Mouse (Mus musculus) kidney, postnatal 0 days (tissue): ENCODE measurements around the gene Nrm. TPM values are rescaled to one million over a fixed set of nuclear protein-coding genes. Genes with fewer than 3 reads are reported as not detected.
"Not testable (repeated sequence)": the region's sequence is repeated elsewhere in the genome, so short reads cannot be mapped to it uniquely, and the experiment has no call there.

Experiments
- ATAC-seq: fragments of 200-750 bp; cut with Nextera tagmentation; replicated peaks from 2 replicates; pipeline ENCODE4 v1.8.0; 2017; ENCODE audit warnings: low read depth, moderate number of reproducible peaks, moderate TSS enrichment, moderate library complexity; ENCODE audit not compliant: low FRiP score
- DNase-seq: peaks from one replicate; pipeline ENCODE4 v3.0.0-alpha.2; 2016; ENCODE audit warnings: low spot score
- H3K27ac ChIP-seq: fragments of 300-500 bp; sonication (generic); 2 replicates; pipeline ENCODE4 v1.5.1; 2014; ENCODE audit warnings: mild to moderate bottlenecking
- H3K27me3 ChIP-seq: fragments of 300-500 bp; sonication (generic); 2 replicates; pipeline ENCODE4 v1.6.1; 2014; ENCODE audit warnings: low read length, mixed read lengths; ENCODE audit not compliant: insufficient read depth
- H3K36me3 ChIP-seq: fragments of 300-500 bp; sonication (generic); 2 replicates; pipeline ENCODE4 v1.6.1; 2014; ENCODE audit warnings: low read length, mixed read lengths; ENCODE audit not compliant: insufficient read depth
- H3K4me1 ChIP-seq: fragments of 300-500 bp; sonication (generic); replicated peaks from 2 replicates; pipeline ENCODE4 v1.6.1; 2014; ENCODE audit warnings: antibody characterized with exemption, low read length, mixed read lengths; ENCODE audit not compliant: insufficient read depth
- H3K4me2 ChIP-seq: fragments of 300-500 bp; sonication (generic); 2 replicates; pipeline ENCODE4 v1.6.1; 2014; ENCODE audit warnings: mild to moderate bottlenecking, low read length, moderate library complexity, mixed read lengths
- H3K4me3 ChIP-seq: fragments of 300-500 bp; sonication (generic); replicated peaks from 2 replicates; pipeline ENCODE4 v1.5.1; 2014; ENCODE audit warnings: low read depth, low read length
- H3K9ac ChIP-seq: fragments of 300-500 bp; sonication (generic); 2 replicates; pipeline ENCODE4 v1.6.1; 2014; ENCODE audit warnings: low read depth, low read length
- H3K9me3 ChIP-seq: fragments of 300-500 bp; sonication (generic); replicated peaks from 2 replicates; pipeline ENCODE4 v1.6.1; 2016; ENCODE audit warnings: low read length, inconsistent platforms, mixed read lengths
- CTCF ChIP-seq: IDR thresholded peaks from 2 replicates; pipeline ENCODE4 v1.5.1; 2016; ENCODE audit warnings: antibody characterized with exemption, low read depth, mild to moderate bottlenecking, moderate library complexity
- WGBS: fragments of 180-500 bp; shearing (Covaris S2); extraction: QIAGEN DNeasy Blood & Tissue Kit; methylation state at CpG from one replicate; pipeline ENCODE4 v1.1.7; 2014; 5-methylcytosine and 5-hydroxymethylcytosine counted together
- polyA plus RNA-seq: library from polyadenylated mRNA; unstranded; fragments of >200 nt; fragmentation: Nextera tagmentation; extraction: Ambion mirVana; gene quantifications from 2 replicates; pipeline ENCODE4 v1.2.1, GENCODE M21; 2015

The Nrm gene
- polyA plus RNA-seq, 1 experiment from 2014 or later, result 36.9 TPM

- DNase-seq (peak; percentile 93), ATAC-seq (peak; percentile 2; the same call in 1 of the 2 replicates)
- peak overlapping the region; percentile 76 for H3K4me3 ChIP-seq
- peak overlapping the region; percentile 83 for H3K4me2 ChIP-seq
- peak overlapping the region; percentile 88 for H3K27ac ChIP-seq
- H3K4me1 ChIP-seq, result peaks cover 13% of the 10 kb centered on the region
- no peaks in the 10 kb centered on the region for H3K27me3 ChIP-seq
- H3K9me3 ChIP-seq, result no peaks in the 10 kb centered on the region
- TF ChIP-seq CTCF, result no peak
- H3K36me3 ChIP-seq, result peaks cover 31% of the 10 kb centered on the region
- peak overlapping the region; percentile 78 for H3K9ac ChIP-seq
- WGBS, result under 1% methylated on average over 21 of the region's 25 CpGs
These were observed 24.1 kb upstream of the Nrm start for GRCm38 (mm10) chr17:35836991-35837422.

- 0% methylated on average over 18 of the region's 18 CpGs for WGBS
These were observed 23.6 kb upstream of the Nrm start for GRCm38 (mm10) chr17:35837487-35837886.

GRCm38 (mm10) chr17:35838122-35838544, 23.0 kb upstream of the Nrm start, which contains the start of gene Tubb5:
Gene Tubb5 (minus strand): TSS chr17:35838306.
- TF ChIP-seq CTCF, result no peak
- Histone ChIP-seq H3K27me3 (no peaks in the 10 kb centered on the region), H3K27ac (peak within 1 kb of the TSS; percentile 88), H3K9me3 (no peaks in the 10 kb centered on the region), H3K36me3 (peaks cover 27% of the 10 kb centered on the region), H3K4me3 (peak within 1 kb of the TSS; percentile 76), H3K4me2 (peak within 1 kb of the TSS; percentile 83), H3K4me1 (peaks cover 13% of the 10 kb centered on the region), H3K9ac (peak within 1 kb of the TSS; percentile 78)
- under 1% methylated on average over 29 of the region's 29 CpGs for WGBS
- DNase-seq (peak; percentile 99), ATAC-seq (peak; percentile 72)

More at GRCm38 (mm10) chr17:35837487-35837886, 23.6 kb upstream of the Nrm start:
- Histone ChIP-seq H3K9me3 (no peaks in the 10 kb centered on the region), H3K27ac (peak overlapping the region; percentile 88), H3K9ac (peak overlapping the region; percentile 78), H3K27me3 (no peaks in the 10 kb centered on the region), H3K4me3 (peak overlapping the region; percentile 76), H3K36me3 (peaks cover 28% of the 10 kb centered on the region), H3K4me1 (peaks cover 13% of the 10 kb centered on the region), H3K4me2 (peak overlapping the region; percentile 83)
- TF ChIP-seq CTCF, result no peak
- ATAC-seq (no peak), DNase-seq (peak; percentile 79)

- H3K27me3 ChIP-seq, result no peaks in the 10 kb centered on the region
- WGBS, result 2% methylated on average over 5 of the region's 5 CpGs
- peak overlapping the region; percentile 83 for H3K4me2 ChIP-seq
- H3K4me1 ChIP-seq, result peaks cover 13% of the 10 kb centered on the region
- ATAC-seq (no peak), DNase-seq (no peak)
- H3K9ac ChIP-seq, result peak overlapping the region; percentile 78; the same call in 1 of the 2 replicates
- peak overlapping the region; percentile 76 for H3K4me3 ChIP-seq
- no peak for TF ChIP-seq CTCF
- peak overlapping the region; percentile 78; the same call in 1 of the 2 replicates for H3K27ac ChIP-seq
- H3K9me3 ChIP-seq, result no peaks in the 10 kb centered on the region
- peaks cover 23% of the 10 kb centered on the region for H3K36me3 ChIP-seq
These were observed 22.5 kb upstream of the Nrm start for GRCm38 (mm10) chr17:35838570-35838969.

- Histone ChIP-seq H3K4me1 (peaks cover 13% of the 10 kb centered on the region), H3K4me3 (peak overlapping the region; percentile 76; the same call in 1 of the 2 replicates), H3K36me3 (peaks cover 18% of the 10 kb centered on the region), H3K27ac (peak overlapping the region; percentile 78), H3K9ac (0 out of 2 replicates have a peak overlapping the region, but pooled peaks have one; percentile 78), H3K4me2 (peak overlapping the region; percentile 83)
- not testable (repeated sequence) for DNase-seq, ATAC-seq, H3K27me3 ChIP-seq, H3K9me3 ChIP-seq
- 45% methylated on average over 3 of the region's 3 CpGs for WGBS
These were observed 22.1 kb upstream of the Nrm start for GRCm38 (mm10) chr17:35839002-35839401.

- Histone ChIP-seq H3K4me1 (peaks cover 4% of the 10 kb centered on the region; the same call in 1 of the 2 replicates), H3K9me3 (no peaks in the 10 kb centered on the region), H3K4me3 (peak overlapping the region; percentile 42), H3K9ac (peak overlapping the region; percentile 2; the same call in 1 of the 2 replicates), H3K4me2 (peak overlapping the region; percentile 55), H3K27me3 (no peaks in the 10 kb centered on the region), H3K36me3 (peaks cover 9% of the 10 kb centered on the region), H3K27ac (peak overlapping the region; percentile 8; the same call in 1 of the 2 replicates)
- DNase-seq (no peak), ATAC-seq (no peak)
- WGBS, result 51% methylated on average over 14 of the region's 14 CpGs
- no peak for TF ChIP-seq CTCF
These were observed 20.6 kb upstream of the Nrm start for GRCm38 (mm10) chr17:35840561-35840960.
